16 mouse cellular contexts compared by ENCODE assay signal in the genomic region with DNA sequence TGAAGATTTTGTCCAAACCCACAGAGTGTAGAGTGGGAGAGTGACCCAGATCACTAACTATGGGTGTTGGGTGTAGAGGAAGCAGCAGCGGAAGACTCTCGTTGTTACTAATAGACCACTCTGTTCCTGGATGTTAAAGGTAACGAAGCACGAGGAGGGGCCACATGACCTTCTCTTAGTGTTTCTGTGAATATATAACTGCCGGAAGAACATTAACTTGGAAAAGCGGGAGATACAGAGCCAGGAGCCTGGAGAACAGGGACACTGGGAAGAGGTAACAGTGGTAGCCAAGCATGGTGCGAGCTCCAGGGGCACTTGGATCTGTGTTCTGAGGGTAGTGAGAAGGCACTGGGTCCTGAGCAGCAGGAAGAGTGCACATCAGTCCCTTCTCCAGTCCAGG. TPM values are rescaled to one million over a fixed set of nuclear protein-coding genes. Genes with fewer than 3 reads are reported as not detected.
"Had no signal": no experiment of that assay in that cellular context is flagged by ENCODE, and none has a peak within 500 bp of the region (broad histone marks: within the 10 kb centered on the region; RNA-seq: fewer than 3 reads in every experiment).

No protein-coding gene starts in this region.

- H3K4me1 ChIP-seq: limb, embryonic 10.5 days; midbrain, embryonic 10.5 days; midbrain, embryonic 15.5 days; neural tube, embryonic 12.5 days had no signal

- ATAC-seq: hindbrain, postnatal 0 days; midbrain, embryonic 15.5 days had no signal

- H3K4me3 ChIP-seq: left cerebral cortex, adult 2 months; limb, embryonic 10.5 days; midbrain, embryonic 10.5 days; midbrain, embryonic 15.5 days; neural tube, embryonic 12.5 days had no signal

- H3K27me3 ChIP-seq: midbrain, embryonic 15.5 days; neural tube, embryonic 12.5 days had no signal

- DNase-seq: lung, adult 2 months; lung, postnatal 10 days; lung, postnatal 4 days; thymus, adult 18-20 months; thymus, postnatal 14 days had no signal

- H3K4me2 ChIP-seq: midbrain, embryonic 15.5 days; neural tube, embryonic 12.5 days had no signal

- H3K9me3 ChIP-seq: limb, embryonic 10.5 days; midbrain, embryonic 10.5 days; midbrain, embryonic 15.5 days; neural tube, embryonic 12.5 days had no signal

- H3K36me3 ChIP-seq: limb, embryonic 10.5 days; midbrain, embryonic 10.5 days; midbrain, embryonic 15.5 days; neural tube, embryonic 12.5 days had no signal

- H3K9ac ChIP-seq: liver, embryonic 14.5 days; midbrain, embryonic 15.5 days; neural tube, embryonic 12.5 days had no signal

- H3K27ac ChIP-seq: hindbrain, postnatal 0 days; left cerebral cortex, adult 2 months; limb, embryonic 10.5 days; liver, embryonic 14.5 days; midbrain, embryonic 10.5 days; midbrain, embryonic 15.5 days; neural tube, embryonic 12.5 days; stomach, postnatal 0 days had no signal

RNA-seq across cellular contexts. Expression of a gene that starts 38.7 kb away (rescaled TPM):
- total RNA-seq: megakaryocyte, adult 5-6 weeks; monocyte, adult 5-6 weeks; neutrophil, adult 5-6 weeks had no signal
- polyA plus RNA-seq: lung, adult 2 months had no signal
